Mouse (Mus musculus): ENCODE measurements around the gene Evc2.
A peak's percentile ranks its signal among the peaks of the same experiment; 100 is the strongest.

Gene Evc2

DNA sequence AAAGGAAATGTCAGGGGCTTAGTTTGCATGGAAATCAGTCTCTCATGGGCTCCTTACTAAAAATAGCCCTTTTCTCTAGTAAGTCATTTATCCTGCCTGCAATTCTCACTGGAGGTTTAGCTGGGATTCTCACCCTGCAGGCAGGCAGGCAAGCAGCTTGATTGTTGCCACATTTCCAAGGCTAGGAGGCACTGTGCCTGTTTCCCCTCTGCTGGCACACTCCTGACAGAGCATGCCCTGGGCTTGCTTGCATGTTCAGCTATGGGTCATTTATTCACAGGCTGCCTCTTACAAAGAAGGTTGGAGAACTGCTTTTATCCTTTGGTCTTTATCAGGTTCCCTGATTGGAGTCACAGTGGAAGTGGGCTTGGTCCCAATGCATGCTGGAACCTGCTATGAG is 27.5 kb downstream of the Evc2 start:
- DNase-seq (ENCODE audit: low spot score), result no peak

DNA sequence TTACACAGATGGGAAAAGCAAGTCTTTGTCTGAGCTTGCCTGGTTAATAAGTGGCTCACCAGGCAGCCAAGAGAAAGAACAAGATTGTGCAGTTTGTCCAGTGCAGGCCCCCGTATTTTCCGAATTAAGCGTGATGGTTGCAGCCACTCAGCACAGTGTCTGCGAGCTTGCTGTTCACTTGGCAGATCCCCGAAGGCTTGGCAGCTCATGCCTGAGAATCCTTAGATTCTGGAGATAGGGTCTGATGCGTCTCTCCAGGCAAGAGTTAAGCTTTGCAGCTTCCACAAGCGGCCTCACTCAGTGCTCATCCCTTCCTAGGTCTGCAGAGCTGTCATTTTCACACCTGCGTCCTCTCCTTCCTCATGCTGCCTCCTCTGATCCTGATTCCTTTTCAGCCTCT is 30.5 kb downstream of the Evc2 start:
- no peak for DNase-seq (ENCODE audit: low spot score)

DNA sequence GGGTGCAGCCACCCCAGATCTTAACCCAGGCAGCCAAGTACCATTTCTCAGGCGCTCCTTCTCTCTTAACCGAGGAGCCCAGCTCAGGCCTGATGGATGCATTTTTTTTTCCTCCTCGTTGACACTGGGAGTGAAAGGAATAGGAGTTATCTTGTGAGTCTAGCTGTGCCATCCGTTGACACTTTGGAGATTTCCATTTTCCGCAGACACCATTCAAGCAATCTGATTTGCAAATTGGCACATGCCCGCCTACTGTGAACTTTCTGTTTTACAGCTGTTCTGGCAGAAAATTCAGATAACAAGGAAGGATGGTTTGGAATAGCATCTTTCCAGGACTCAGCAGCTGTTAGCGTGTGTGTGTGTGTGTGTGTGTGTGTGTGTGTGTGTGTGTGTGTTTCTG is 39.1 kb downstream of the Evc2 start:
- no peak for DNase-seq (ENCODE audit: low spot score)

DNA sequence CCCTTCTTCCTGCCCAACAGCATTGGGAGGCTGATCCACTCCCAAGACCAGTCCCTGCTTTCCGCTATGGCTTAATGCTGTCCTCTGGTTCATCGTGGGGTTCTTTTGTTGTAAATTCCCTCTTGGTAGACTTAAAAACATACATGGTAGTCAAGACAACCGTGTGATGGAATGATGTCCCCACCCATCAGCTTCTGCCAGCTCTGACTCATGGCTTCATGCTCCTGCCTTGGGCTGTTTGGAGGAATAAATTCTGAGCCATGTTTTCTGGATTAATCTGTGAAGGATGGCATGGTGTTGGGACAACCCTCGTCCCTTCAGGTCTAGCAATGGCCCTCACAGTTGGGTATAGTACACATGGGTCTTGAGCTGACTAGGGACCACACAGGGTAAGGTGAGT is 42.3 kb downstream of the Evc2 start:
- no peak for DNase-seq (ENCODE audit: low spot score)

DNA sequence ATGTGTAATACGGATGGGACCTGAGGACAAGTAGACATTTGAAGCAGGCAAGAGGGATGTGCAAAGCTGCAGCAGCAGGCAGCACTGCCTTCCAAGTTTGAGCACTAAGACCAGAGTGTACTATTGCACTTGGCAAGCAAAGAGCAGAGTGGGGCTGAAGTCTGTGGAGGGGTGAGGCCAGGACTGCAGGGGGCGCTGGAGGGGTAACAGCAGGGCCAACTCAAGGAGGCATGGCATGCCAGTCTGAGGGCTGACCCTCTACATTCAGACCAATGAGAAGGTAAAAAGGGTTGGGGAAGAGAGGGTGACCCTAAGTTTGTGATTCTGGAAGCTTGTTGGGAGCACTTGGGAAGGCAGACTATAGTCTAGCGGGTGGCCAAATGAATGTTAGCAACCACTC is 45.3 kb downstream of the Evc2 start:
- no peak for DNase-seq (ENCODE audit: low spot score)

DNA sequence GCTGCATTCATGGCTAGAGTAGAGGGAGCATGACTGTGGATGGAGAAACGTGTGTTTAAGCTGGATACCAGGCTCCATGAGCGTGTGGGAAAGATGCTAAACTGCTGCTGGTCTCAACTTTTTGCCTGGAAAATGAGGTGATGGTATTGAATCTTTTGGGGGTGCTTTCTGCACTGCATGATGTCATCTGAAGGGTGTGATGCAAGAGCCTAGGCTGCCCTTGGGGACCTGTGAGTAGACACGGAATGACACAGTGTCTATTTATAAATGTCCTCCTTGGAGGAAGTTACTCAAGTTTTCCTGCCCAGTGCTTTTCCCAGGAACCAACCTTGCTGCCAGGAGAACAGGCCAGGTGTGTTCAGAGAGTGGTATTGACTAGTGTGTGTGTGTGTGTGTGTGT is 50.3 kb downstream of the Evc2 start:
- no peak for DNase-seq (ENCODE audit: low spot score)

DNA sequence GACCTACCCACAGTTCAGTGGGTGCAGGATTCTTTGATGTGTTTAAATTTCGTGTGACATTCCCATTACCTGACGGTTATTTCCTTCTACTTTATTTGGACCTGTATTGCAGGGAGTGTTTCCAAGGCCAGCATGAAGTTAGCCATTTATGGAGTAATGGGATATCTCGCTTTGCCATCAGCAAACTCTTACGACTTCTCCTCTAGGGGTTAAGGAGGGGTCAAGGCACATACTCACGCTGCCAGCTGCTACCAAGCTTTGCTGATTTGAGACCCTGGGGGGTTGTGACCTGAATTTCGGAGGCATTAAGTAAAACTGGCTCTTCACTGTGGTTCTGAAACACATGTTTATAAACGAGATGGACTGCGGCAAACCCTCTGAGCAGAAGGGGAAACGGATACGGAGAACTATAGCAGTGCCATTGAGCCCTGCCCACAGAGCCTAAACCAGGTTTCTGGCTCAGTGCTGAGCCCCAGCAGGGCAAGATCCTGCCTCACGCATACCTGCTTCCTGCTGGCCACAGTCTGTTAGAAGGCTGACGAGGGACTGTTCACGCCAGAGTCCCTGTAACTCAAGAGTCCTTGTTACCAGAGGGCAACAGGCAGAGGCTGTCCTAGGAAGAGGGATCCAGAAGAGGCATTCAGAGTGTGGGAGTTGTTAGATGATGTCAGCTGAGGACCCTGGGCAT is 51.7 kb downstream of the Evc2 start:
- DNase-seq (ENCODE audit: low spot score), result no peak

DNA sequence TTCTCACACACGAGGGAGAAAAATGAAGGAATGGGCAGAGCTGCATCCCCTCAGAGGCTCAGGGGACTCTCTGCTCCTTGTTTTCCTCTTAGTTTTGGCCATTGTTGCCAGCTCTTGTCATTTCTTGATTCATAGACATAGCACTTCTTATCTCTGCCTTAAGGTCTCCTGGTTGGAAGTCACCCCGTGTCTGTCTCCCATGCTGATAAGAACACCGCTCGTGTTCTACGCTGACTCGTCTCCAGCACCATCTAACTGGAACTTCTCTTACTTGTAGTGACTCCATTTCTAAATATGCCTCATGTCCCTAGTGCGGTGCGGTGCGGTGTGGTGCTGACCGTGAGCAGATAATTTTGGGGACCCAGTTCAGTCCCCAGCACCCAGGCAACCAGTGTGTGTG is 52.6 kb downstream of the Evc2 start:
- DNase-seq (ENCODE audit: low spot score), result no peak

DNA sequence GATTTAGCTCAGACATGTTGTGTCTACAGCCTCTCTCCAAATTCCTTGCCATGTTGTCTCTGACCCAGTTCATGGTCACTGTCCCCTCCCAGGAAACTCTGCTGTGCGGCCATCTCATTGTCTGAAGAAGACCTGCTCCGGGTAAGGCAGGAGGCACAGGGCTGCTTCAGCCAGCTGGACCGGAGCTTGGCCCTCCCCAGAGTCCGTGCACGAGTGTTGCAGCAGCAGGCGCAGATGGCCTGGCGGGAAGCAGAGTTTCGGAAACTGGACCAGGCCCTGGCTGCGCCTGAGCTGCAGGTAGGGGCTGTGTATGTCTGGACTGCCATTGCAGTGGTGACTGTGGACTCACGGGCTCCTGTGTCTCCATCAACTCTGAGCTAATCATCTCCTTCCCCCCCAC is 53.6 kb downstream of the Evc2 start:
- no peak for DNase-seq (ENCODE audit: low spot score)

DNA sequence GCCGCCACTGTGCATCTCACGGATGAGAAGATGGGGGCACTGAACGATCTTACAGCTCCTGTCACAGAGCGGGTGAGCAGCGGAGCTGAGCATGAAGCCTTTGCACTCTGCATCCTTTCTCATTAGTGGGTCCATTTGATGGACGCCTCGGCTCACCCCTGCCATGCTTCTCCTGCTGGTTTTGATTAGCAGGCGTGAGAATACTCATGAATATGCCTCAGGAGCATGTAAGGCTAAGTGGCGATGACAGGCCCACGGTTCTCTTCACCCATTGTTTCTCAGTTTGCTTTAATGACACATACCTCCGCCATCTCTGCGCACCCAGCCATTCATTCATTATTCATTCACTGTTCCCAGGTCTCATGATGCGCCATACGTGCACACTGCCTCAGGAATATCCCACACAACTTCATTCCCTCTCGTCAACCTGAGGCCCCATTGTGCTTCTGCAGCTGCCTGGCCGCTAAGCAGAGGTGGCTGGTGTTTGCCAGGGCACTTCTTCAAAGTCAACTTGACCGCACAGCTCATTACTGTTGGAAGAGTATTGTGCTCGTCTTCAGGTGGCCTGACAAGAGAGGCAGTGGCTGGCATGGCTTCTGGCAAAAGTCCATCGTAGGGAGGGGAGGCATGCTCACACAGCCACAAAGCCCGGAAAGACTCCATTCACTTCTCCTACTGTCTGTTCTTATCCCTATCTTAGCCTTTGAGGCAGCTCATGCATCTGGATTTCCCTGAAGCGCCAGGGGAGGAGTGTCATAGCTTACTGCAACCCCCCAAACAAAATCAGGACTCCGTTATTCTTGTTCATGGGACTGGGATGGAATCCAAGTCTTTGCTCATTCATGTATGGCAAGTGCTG is 57.1 kb downstream of the Evc2 start:
- DNase-seq (ENCODE audit: low spot score), result peak; percentile 45

DNA sequence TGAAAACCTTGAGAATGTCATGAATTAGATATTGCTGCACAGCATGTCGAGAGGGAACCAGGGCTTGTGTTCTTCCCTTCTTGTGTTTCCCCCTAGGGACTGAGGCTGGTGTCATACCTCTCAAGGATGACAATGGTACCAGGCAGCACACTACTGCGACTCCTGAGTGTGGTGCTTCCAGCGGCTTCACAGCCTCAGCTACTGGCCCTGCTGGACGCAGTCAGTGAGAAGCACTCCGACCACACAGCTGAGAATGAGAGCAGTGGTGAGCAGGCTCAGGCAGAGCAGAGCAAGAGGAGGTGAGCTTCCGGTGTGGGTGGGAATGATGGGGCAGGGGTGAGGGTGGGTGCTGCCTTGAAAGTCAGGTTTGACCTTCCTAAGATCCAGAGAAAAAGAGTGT is 80.7 kb downstream of the Evc2 start:
- peak; percentile 35 for DNase-seq (ENCODE audit: low spot score)

DNA sequence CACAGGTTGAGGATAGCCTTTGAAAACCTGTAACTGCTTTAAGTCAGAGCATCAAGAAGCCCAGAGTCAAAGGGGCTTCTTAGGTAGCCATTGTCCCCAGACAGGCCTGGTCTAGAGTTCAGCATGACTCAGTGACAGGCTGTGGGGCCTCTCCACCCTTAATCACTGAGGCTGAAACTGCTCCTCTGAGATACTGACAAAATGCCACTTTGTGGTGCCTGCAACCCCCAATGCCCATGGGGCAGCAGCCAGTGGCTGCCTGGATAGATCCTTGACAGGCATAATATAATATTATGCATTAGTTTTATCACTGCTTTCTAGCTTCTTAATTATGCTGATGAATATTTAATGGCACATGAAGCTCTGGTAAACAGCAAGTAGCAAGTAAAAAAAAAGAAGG is 88.9 kb downstream of the Evc2 start:
- DNase-seq (ENCODE audit: low spot score), result no peak

DNA sequence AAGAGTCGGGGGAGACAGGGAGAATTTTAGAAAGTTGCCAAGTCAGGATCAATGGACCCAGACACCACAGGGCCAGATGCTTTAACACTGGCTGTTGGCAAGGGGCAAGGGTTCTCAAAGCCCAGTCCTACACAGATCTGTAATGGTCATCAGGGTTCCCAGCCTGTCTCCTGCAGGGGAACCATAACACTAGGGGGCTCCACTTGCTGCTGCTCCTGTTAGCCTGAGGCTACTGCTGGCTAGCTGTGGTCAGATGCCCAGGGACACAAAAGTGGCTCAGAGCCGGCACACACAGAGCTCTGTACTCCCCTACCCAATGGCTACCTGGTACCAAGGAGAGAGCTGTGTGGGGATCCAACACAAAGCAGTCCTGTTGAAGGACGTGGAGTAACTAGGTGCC is 97.1 kb downstream of the Evc2 start:
- DNase-seq (ENCODE audit: low spot score), result no peak

DNA sequence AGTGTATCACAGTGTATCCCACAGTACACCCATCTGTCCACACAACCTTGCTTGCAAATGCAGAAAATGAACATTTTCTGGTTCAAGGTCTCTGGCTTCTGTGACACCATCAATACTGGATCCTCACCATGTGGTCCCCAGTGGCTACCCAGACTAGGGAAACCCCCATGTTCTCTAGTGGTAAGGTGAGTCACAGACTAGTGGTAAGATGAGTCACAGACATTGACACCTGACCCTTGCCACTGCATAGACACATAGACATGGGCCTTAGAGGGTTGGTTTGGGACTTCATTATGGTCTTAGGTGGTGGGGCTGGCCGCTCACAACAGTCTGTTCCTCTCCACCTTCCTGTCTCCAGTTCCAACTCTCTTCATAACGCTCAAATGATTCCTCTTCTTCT is 104.5 kb downstream of the Evc2 start:
- DNase-seq (ENCODE audit: low spot score), result no peak

DNA sequence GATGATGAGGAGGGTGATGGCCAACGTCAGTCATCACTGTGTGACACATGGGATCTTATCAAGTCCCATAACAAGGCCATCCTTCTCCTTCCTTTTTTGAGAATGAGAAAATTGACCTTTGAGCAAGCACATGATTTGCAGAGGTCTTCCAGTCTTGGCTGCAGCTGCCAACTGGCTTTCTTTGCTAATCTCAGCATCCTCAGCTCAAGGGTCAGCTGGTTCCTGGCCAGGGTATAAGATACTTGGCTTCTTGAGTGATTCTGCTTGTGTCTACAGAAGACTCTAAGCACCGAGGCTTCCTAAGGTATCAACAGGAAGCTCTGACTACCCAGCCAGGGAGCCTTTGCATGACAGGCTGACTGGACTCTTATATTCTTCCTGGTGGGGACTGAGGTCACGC is 109.2 kb downstream of the Evc2 start:
- no peak for DNase-seq (ENCODE audit: low spot score)

DNA sequence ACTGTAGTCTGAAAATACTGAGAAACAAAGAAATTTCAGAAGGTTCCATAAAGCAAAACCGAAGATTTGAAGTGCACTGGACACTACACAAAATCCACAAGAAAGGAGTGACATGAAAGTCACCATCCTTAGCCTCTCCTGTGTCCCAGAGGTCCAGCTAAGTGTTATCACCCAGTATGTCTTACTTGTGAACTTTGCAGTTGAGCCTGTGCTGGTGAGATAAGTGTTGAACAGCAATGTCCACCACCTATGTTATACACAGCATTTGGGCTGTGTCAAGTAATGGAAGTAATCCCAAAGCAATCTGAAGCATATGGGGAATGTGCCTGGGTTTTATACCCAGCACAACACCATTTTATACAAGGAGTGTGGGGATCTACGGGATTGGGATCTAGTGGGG is 118.3 kb downstream of the Evc2 start:
- DNase-seq (ENCODE audit: low spot score), result no peak

DNA sequence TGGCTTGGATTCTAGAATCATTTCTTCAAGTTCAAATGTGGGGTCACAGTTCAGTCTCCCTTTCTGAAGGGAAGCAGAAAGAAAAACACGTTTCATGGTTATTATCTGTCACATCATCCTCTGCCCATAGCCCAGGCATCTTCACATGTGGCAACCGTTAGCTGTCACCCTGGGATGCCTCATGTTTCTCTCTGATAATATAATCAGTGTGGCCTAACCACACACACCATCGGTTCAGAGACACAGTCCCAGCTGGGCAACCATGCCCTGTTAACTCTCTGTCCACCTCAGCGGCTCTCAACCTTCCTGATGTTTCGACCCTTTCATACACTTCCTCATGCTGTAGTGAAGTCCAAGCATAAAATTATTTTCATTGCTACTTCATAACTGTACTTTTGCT is 118.9 kb downstream of the Evc2 start:
- no peak for DNase-seq (ENCODE audit: low spot score)

DNA sequence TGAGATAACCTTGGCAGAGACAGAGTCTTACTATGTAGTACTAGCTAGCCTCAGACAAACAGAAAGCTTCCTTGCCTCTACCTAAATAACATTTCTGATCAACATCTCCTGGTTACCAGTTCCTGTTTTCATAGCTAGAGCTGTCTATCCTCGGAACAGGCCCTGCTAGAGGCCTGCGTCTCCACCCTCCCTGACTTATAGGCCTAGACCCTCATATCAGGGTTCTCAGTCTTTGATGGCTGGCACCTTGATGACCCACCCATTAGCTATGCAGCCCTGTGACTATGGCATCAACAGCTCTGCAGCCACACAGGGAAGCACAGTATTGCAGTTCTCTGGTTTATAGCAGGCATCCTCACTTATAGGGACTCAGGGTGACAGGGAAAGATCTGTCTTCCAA is 119.5 kb downstream of the Evc2 start:
- DNase-seq (ENCODE audit: low spot score), result no peak

DNA sequence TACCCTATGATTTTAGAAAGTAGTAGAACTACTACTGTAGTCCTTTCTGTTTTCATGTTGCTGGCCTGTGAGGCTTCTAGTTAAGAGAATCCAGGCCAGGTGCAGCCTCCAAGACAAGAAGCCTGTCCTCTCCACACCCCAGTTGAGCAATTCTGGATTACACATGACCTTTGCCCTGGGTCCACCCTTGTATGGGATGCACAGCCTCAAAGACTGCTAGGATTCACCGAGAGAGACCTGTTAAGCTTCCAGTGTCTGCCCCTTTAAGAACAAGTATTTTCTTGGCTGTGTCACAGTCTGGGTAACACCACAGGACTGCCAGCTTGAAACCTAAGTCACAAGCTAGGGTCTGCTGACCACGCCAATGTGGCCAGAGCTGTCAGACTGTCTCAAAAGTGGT is 119.9 kb downstream of the Evc2 start:
- DNase-seq (ENCODE audit: low spot score), result no peak

DNA sequence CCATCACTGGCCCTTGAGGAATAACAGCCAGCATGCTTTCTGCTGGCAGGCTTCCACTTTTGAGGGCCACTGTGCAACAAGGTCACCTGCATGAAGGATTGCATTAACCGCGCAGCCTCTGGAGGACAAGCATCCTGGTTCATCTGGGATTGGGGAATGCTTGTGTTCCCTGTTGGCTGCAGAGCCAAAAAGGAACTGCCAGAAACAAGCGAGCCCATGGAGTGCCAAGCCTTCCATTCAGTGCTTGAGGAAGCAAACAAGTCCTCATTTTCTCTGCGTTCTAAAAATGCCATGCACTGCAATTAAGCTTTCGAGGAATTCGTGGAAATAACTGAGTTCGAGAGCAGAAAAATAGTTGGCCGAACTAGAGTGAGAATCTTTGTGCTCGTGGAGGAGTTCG is 127.2 kb downstream of the Evc2 start:
- DNase-seq (ENCODE audit: low spot score), result no peak

DNA sequence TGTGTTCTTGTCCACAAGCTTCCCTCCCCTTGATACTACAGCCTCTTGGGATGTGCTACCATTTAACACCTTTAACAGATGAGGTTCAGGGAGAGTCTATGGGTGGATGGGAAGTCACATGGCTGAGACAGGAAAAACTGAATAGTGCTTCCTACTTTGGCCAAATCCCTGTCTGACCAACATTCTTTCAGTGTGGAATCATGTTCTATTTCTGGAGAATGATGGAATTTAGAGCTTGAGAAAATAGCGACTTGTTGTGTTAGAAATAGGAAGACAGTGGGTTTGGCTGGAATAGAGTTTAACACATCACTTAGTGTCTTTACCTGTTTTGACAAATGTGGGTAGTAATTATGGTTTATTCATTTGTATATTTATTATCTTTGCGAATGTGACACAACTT is 129.3 kb downstream of the Evc2 start:
- no peak for DNase-seq (ENCODE audit: low spot score)

DNA sequence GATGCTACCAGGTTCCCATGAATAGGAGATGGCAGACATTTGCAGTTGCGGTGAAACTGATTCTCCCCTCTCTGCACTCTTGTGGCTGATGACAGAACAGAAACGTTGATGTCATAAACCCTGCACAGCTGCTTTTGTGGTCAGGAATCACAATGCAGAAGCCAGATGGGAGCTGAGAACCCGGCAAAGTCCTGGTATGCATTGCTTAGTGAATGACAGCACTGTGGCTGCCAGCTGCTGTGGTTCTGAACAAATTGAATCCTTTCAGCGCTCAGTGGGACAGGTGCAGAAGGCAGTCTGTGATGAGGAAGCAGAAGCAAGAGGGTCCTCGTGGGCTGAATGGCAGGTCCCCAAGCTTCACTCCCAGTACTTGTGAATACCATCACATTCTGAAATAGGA is 130.7 kb downstream of the Evc2 start:
- no peak for DNase-seq (ENCODE audit: low spot score)

DNA sequence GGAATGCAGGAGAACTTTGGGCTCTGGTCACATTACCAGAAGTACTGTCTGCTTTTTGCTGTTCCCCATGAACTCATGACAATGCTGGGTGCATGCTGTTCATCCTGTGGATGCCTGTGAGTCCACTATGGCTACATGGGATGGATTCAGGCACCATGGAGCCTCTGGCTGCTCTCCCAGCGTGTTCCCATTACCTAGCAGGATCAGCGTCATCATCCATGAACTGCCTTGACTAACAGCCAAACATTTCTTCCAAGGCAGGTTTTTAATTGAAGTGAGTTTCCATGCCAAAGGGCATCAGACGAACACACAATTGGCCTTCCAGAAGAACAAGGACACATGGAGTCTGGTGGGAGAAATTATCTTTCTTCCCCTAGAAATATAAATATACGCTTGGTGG is 133.3 kb downstream of the Evc2 start:
- no peak for DNase-seq (ENCODE audit: low spot score)

DNA sequence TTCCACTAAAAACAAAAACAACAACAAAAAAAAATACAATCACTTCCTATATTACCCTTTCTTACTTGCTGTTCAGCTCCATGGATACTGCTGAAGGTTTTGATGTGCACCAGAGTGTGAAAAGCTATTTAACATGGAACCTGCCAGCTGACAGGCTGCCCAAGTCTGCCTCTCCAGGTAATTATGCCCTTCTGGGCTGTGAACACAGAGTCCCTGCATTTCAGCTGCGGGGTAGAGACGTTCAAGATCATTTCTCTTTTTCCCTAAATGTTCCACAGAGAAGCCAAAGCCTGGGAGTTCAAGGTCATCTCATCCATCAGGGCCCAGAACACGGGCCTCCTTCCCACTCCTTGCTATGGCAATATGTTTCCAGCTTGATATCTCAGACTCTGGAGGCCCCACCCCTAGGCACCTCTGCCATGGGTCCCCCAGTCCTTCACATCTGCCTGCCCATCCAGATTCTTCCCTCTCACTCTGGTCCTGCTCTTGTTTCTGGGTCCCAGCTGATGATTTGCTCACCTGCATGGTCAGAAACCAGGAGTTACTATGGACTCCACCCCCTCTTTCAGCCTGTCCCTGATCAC is 133.8 kb downstream of the Evc2 start:
- DNase-seq (ENCODE audit: low spot score), result no peak
